Mouse (Mus musculus): ENCODE measurements around the gene Ganc. TPM values are rescaled to one million over a fixed set of nuclear protein-coding genes. Genes with fewer than 3 reads are reported as not detected.

The Ganc gene
- polyA plus RNA-seq, 1 experiment: not detected

DNA sequence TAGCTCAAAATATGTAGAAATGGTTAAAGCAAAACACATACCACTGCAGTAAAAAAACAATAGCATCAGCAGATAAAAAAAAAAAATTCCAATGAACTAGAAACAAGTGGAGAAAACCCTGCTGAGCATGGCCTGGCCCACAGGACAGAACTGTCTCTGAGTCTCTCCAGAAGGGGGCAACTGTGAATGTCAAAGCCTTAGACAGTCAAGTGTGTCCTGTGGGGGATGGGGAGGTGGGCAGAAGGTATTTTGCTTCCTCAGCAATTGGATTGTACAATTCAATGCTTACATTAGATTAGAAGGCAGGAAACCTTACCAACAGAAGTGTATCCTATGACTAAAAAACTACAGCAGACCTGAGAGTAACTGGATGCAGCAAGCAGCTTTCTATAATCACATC is 11.3 kb upstream of the Ganc start:
- no peaks in the 10 kb centered on the region for H3K4me1 ChIP-seq (ENCODE audit: control insufficient read depth, insufficient read depth, low read length)
- no peak overlapping the region for H3K4me3 ChIP-seq (ENCODE audit: insufficient read depth, low read depth, low read length)
- no peak overlapping the region for H3K27ac ChIP-seq (ENCODE audit: insufficient read depth, low read depth, low read length)
- no peak for TF ChIP-seq CTCF (IDR thresholded peaks at IDR 0.05; ENCODE audit: insufficient read depth, low read depth, low read length)
- TF ChIP-seq POLR2A (IDR thresholded peaks at IDR 0.05; ENCODE audit: insufficient read depth, low read depth, low read length): no peak

DNA sequence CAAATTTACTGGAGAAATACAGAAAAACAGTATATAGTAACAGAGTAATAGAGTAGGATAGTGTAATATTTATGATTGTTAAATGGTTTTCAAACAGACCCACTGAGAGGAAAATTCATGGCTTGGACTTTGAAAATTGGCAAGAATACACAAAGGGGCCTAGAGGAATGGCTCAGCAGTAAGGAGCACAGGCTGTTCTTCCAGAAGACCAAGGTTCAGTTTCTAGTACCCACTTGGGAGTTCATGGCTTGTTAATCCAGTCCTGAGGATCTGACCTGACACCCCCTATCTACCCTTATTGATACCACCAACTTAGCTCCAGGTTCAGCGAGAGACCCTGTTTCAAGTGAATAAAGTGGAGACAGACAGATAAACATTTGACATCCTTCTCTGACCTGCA is 5.7 kb upstream of the Ganc start:
- TF ChIP-seq CTCF (IDR thresholded peaks at IDR 0.05; ENCODE audit: insufficient read depth, low read depth, low read length): no peak
- no peak for TF ChIP-seq POLR2A (IDR thresholded peaks at IDR 0.05; ENCODE audit: insufficient read depth, low read depth, low read length)

DNA sequence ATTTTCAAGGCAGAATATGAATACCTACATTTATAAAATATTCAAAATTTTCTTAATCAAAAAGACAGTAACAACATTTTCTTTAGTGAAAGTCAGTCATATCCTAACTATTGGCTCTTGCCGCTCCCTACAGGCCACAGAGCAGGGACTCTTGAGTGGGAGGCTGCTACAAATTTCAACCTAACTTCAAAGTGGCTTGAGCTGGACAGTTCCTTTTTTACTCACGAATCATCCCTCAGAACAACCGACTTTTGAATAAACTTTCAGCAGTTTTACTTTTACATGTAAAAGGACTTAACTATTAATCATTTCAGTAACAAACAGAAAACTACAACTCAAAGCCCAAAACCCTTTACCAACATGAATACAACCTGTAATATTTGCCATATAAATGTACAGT is 883 bp upstream of the Ganc start:
- Histone ChIP-seq H3K27ac (ENCODE audit: insufficient read depth, low read depth, low read length) (no peak overlapping the region), H3K4me1 (ENCODE audit: control insufficient read depth, insufficient read depth, low read length) (peaks cover 3% of the 10 kb centered on the region; the same call in 1 of the 2 replicates), H3K4me3 (ENCODE audit: insufficient read depth, low read depth, low read length) (no peak overlapping the region)
- 46% methylated on average over 3 of the region's 3 CpGs for WGBS
- no peak for TF ChIP-seq CTCF (IDR thresholded peaks at IDR 0.05; ENCODE audit: insufficient read depth, low read depth, low read length)
- TF ChIP-seq POLR2A (IDR thresholded peaks at IDR 0.05; ENCODE audit: insufficient read depth, low read depth, low read length): no peak

More for the DNA sequence above, 5.7 kb upstream of the Ganc start:
- Histone ChIP-seq H3K4me1 (ENCODE audit: control insufficient read depth, insufficient read depth, low read length) (peaks cover 3% of the 10 kb centered on the region; the same call in 1 of the 2 replicates), H3K4me3 (ENCODE audit: insufficient read depth, low read depth, low read length) (no peak overlapping the region), H3K27ac (ENCODE audit: insufficient read depth, low read depth, low read length) (no peak overlapping the region)
- WGBS: 97% methylated on average over 1 of the region's 1 CpGs

DNA sequence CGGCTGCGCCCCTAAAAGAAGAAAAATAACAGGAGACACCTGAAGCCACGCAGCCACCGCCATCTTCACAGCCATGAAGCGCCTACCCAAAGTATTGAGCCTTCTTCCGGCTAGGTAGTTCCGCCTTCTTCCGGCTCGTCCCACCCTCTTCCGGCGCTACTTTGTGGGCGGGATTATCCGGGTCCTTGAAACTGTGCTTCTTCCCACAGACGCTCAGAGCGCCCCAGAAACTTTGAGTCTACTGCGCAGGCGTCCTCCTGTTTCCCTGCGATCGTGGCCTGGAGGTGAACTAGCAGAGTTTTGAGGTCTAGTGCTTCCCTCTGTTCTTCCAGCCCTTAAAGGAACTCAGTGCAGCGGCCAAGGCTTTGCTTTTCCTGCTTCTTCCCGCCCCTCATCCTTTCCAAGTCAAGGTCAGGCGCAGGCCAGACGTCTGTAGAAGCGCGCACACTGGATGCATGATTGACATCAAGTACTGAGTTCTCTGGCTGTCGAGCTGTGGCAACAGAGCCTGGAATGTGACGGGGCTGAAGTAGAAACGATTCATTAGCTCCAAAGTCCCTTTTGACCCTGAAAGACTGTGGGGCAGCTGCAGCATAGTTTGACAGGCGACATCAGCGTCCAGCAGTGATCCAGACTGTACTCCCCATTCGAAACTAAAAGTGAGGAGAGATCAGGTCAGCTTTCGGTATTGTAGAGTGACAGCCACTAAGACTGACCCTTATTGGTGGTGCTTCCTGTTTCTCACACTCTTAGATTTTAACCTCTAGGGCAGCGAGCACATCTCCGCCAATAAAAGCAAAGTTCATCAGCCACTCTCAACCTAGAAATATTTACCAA is 508 bp downstream of the Ganc start, which contains the start of gene Tmem87a:
Tmem87a (minus strand) TSS at position 128 of the 837 bp plus-strand sequence.
- peaks cover 3% of the 10 kb centered on the region; the same call in 1 of the 2 replicates for H3K4me1 ChIP-seq (ENCODE audit: control insufficient read depth, insufficient read depth, low read length)
- peak within 1 kb of the TSS; percentile 76 for H3K27ac ChIP-seq (ENCODE audit: insufficient read depth, low read depth, low read length)
- peak within 1 kb of the TSS; percentile 59 for H3K4me3 ChIP-seq (ENCODE audit: insufficient read depth, low read depth, low read length)
- TF ChIP-seq POLR2A (IDR thresholded peaks at IDR 0.05; ENCODE audit: insufficient read depth, low read depth, low read length) (peak; percentile 67; the same call in 1 of the 2 replicates), CTCF (IDR thresholded peaks at IDR 0.05; ENCODE audit: insufficient read depth, low read depth, low read length) (no peak)
- under 1% methylated on average over 34 of the region's 34 CpGs for WGBS

DNA sequence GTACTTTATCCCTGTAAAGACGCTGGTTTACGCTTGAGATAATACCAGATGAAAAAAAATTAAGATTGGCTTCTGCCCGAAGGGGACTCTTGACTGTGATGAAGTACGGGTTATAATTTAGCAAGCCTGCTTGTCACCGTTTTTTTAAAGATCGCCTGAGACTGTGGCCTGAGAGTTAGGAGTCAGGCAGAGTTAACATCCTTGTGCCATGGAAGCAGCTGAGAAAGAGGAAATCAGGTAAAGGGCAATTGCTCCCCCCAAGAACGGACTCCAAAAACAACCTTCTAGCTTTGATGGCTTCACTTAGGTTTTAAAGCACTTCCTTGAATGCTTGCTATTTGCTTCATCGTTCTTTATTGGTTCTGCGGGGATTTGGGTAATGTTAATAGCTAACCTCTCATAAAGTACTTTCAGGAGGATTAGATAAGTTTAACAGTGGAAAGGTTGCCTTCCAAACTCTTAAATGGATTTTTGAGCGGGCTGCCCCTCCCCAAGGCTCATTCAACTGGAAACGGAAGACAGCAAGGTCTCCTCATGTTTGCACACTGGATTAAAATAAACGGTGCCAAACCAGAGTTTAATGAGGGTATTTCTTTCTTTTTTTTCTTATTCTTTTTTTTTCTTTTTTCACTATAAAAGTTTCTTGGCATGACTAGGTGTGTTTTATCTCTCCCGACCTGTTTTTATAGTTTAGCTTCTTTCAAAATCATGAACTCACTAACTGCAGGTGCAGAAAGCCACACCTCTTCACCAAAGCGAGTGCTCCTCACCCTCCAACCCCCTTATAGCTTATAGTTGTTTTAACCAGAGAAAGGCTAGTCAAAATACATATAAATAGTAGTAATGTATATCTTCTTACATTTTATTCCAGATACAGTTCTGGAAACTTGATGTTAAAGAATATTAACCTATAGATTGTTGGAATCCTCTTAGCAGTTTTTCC is 1.4 kb downstream of the Ganc start:
- TF ChIP-seq POLR2A (IDR thresholded peaks at IDR 0.05; ENCODE audit: insufficient read depth, low read depth, low read length): no peak
- no peak for TF ChIP-seq CTCF (IDR thresholded peaks at IDR 0.05; ENCODE audit: insufficient read depth, low read depth, low read length)
- WGBS: 25% methylated on average over 14 of the region's 14 CpGs
- Histone ChIP-seq H3K4me3 (ENCODE audit: insufficient read depth, low read depth, low read length) (no peak overlapping the region; the same call in 1 of the 2 replicates), H3K27ac (ENCODE audit: insufficient read depth, low read depth, low read length) (peak overlapping the region; percentile 70), H3K4me1 (ENCODE audit: control insufficient read depth, insufficient read depth, low read length) (peaks cover 3% of the 10 kb centered on the region; the same call in 1 of the 2 replicates)

DNA sequence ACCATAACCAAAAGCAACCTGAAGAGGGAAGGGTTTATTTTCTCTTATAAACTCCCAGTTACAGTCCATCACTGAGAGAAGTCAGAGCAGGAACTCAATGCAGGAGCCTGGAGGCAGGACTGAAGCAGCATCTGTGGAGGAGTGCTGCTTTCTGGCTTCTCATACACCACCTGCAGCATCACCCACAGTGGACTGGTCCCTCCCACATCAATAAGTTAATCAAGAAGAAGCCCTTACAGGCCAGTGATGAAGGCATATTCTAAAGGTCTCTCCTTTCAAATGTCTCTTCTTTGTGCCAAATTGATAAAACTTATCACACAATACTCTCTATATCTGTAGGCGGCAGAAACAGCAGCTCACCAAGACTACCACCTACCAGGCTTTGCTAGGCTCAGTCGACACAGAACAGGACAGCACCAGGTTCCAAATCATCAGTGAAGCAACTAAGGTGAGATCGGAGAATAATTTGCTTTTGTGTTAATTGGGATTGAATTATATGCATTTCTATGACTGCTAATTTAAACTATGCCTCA is 7.5 kb downstream of the Ganc start:
- no peaks in the 10 kb centered on the region for H3K4me1 ChIP-seq (ENCODE audit: control insufficient read depth, insufficient read depth, low read length)
- no peak overlapping the region for H3K27ac ChIP-seq (ENCODE audit: insufficient read depth, low read depth, low read length)
- TF ChIP-seq CTCF (IDR thresholded peaks at IDR 0.05; ENCODE audit: insufficient read depth, low read depth, low read length) (no peak), POLR2A (IDR thresholded peaks at IDR 0.05; ENCODE audit: insufficient read depth, low read depth, low read length) (no peak)
- 91% methylated on average over 3 of the region's 3 CpGs for WGBS
- H3K4me3 ChIP-seq (ENCODE audit: insufficient read depth, low read depth, low read length): no peak overlapping the region

DNA sequence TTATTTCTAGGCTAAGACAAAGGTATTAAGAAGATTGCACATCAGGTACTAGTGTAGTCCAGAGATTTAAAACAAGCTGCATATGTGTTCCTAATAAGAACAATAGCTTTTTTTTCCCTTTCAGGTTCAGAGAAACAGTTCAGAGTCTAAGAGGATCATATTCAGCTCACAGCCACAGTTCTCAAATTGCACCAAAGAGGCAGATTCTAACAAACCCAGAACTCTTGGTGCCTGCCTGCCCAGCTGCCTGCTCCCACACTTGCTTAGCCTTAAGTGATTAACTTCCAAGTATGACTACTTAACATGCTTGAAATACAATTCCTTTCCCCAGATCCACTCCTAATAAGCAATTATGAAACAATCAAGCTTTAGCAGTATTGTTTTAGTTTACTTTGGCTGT is 10.4 kb downstream of the Ganc start:
- peaks cover 2% of the 10 kb centered on the region; the same call in 1 of the 2 replicates for H3K4me1 ChIP-seq (ENCODE audit: control insufficient read depth, insufficient read depth, low read length)
- no peak overlapping the region for H3K27ac ChIP-seq (ENCODE audit: insufficient read depth, low read depth, low read length)
- no peak overlapping the region for H3K4me3 ChIP-seq (ENCODE audit: insufficient read depth, low read depth, low read length)
- TF ChIP-seq POLR2A (IDR thresholded peaks at IDR 0.05; ENCODE audit: insufficient read depth, low read depth, low read length): no peak
- TF ChIP-seq CTCF (IDR thresholded peaks at IDR 0.05; ENCODE audit: insufficient read depth, low read depth, low read length): no peak

DNA sequence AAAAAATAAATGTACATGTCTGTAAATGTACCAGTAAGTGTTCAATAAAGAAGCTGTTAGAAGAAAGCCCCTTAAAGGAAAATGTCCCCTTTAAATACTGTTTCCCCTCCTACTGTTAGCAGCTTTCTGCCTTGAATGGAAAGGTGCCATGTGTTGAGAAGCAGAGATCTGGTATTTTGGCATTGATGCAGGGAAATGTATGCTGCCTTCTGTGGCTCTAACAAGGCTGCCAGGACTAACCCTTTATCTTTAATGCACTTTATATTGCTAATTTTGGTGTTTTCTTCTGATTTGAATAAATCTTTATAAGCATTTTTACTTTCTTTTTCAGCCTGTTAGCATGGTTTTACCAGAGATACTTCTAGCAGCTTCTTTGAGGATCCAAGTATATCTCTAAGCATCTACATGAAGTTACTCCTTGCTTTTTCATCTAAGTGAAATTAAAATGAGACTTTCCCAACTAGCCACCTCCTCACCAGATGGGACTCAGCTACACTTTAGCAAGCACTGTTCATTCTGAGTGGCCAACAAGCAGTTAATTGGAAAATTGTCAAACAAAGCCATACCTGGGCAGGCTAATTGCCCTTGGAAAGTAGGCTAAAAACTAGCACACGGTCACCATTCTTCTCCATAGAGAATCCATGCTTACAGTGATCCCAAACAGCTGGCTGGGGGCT is 11.2 kb downstream of the Ganc start:
- 61% methylated on average over 1 of the region's 1 CpGs for WGBS
- H3K27ac ChIP-seq (ENCODE audit: insufficient read depth, low read depth, low read length): no peak overlapping the region
- TF ChIP-seq POLR2A (IDR thresholded peaks at IDR 0.05; ENCODE audit: insufficient read depth, low read depth, low read length): no peak
- no peak for TF ChIP-seq CTCF (IDR thresholded peaks at IDR 0.05; ENCODE audit: insufficient read depth, low read depth, low read length)
- H3K4me3 ChIP-seq (ENCODE audit: insufficient read depth, low read depth, low read length): no peak overlapping the region
- peaks cover 2% of the 10 kb centered on the region; the same call in 1 of the 2 replicates for H3K4me1 ChIP-seq (ENCODE audit: control insufficient read depth, insufficient read depth, low read length)

Data from olfactory bulb, adult 2 months (tissue).